Mouse (Mus musculus) erythroblast, embryonic 14.5 days (primary cell): ENCODE measurements around the gene Cdh23.

Experiments
- GATA1 ChIP-seq: IDR thresholded peaks from 2 replicates; pipeline ENCODE4 v1.6.1; 2012; ENCODE audit warnings: low read length, inconsistent platforms, mixed read lengths
- TAL1 ChIP-seq: IDR thresholded peaks from 3 replicates; pipeline ENCODE4 v1.6.1; 2012; ENCODE audit warnings: low read length, inconsistent platforms, mixed read lengths

- no peak for TF ChIP-seq GATA1
- no peak for TF ChIP-seq TAL1
Measured at GRCm38 (mm10) chr10:60716449-60716848, 20.2 kb upstream of the Cdh23 start.
